Mouse (Mus musculus) Patski (cell line): ENCODE measurements around the gene Sarm1. TPM values are rescaled to one million over a fixed set of nuclear protein-coding genes. Genes with fewer than 3 reads are reported as not detected.
"Not testable (repeated sequence)": the region's sequence is repeated elsewhere in the genome, so short reads cannot be mapped to it uniquely, and the experiment has no call there.

Experiments used
- ATAC-seq: fragments of 100-300 bp; one replicate; pipeline ENCODE4 v1.8.0; 2021
- CTCF ChIA-PET: fragments of 350-600 bp; sonication (Branson Sonifier 250); formaldehyde crosslinking; loops from one replicate; lab custom pipeline; 2022; ENCODE audit warnings: inconsistent platforms; lab: Charles Lee
- POLR2A ChIA-PET: fragments of 350-600 bp; sonication (Branson Sonifier 250); formaldehyde crosslinking; loops from one replicate; lab custom pipeline; 2022; ENCODE audit warnings: antibody characterized with exemption, inconsistent platforms; lab: Charles Lee
- DNase-seq: peaks from one replicate; pipeline ENCODE4 v3.0.0-alpha.2; 2011; ENCODE audit warnings: low read depth, low spot score
- H3K27me3 ChIP-seq: fragments of 371-371 bp; one replicate; pipeline ENCODE4 v1.5.1; 2021
- CTCF ChIP-seq: fragments of 100-300 bp; IDR thresholded peaks from one replicate; pipeline ENCODE4 v1.5.1; 2021
- in situ Hi-C: fragments of 300-500 bp; cut with MboI; formaldehyde crosslinking; loops from 3 replicates; pipeline ENCODE4 v1.11.1; 2018; ENCODE audit warnings: low pct_unique_long_range_greater_than_20kb, mixed read lengths
- polyA plus RNA-seq: library from polyadenylated mRNA; unstranded; gene quantifications from one replicate; pipeline ENCODE4 v1.2.3, GENCODE M21; 2021

The Sarm1 gene
- 1.4 TPM for polyA plus RNA-seq

DNA sequence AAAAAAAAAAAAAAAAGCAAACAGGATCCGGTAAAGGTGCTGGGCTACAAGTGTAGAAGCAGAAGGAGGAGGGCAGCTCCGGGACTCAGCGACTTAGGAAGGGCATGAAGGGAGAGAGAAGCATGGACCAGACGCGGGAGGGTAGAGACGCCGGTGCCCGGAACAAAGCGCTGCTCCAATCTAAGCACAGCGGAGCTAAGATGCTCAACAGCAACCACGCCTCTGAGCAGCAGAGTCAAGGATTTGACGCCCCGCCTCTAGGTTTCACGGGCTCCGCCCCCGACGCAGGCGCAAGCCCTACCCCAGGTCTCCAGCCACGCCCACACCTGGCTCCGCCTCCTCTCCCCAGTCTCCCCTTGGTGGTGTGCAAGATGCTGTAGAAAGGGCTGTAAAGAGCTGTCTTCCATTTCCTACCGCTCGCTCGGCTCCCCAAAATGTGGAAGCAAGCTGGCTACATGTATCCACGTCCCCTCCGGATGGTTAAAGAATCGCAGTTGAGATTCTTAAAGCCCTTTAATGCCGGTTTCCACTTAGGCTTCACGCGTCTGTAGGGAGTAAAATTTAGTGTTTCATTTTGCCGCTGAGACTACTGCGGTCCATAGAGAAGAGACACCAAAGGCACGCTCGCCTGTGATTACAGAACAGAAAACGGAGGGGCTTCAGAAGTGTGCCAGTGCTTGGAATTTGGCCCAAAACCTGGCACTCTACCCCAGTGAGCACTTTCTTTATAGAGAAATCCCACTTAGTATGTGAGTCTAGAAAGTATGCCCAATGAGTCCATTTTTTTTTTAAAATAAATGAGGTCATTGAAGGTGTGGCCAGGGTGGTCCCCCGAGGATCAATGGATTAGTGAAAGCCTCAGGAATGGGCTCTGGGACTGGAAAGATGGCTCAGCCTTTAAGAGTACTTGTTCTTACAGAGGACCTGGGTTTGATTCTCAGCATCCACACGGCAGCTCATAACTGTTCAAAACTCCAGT lies at the start of gene Sarm1:
Gene Sarm1 (minus strand): TSS at position 211 of the 979 bp plus-strand sequence.
- DNase-seq: no peak
- in situ Hi-C loops: no loop called here
- H3K27me3 ChIP-seq: peaks cover 57% of the 10 kb centered on the region
- CTCF ChIA-PET: interaction anchor here (1.2 to 1.4 kb wide), 2 partner anchors 12 to 13 kb away, joined by 5 to 6 read pairs; no protein-coding TSS in a partner anchor
- POLR2A ChIA-PET: interaction anchor here (0.6 to 1.6 kb wide), 3 partner anchors 9 to 431 kb away, joined by 3 to 6 read pairs (median 5); partner anchors contain the start of gene Slc46a1
- ATAC-seq: peak; percentile 84
- no peak for TF ChIP-seq CTCF

DNA sequence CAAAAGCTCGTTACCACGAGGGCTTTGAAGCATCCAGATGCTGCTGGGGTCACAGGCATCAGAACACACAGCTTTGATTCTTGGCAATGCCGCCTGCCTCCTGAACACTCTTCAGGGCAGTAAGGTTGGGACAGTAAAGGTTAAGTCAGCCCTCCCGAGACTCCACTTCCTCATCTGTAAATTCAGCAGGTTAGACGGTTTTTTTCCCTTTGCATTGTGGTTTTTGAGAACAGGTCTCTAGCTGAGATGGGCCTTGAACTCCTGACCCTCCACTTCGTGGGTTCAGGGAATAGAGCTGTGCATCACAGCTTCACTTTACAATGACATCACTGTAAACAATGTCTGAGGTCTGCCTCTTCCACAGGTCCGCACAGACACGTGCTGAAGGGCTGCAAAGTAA lies 47.6 kb upstream of the Sarm1 start:
- H3K27me3 ChIP-seq: no peaks in the 10 kb centered on the region
- TF ChIP-seq CTCF: no peak
- DNase-seq (no peak), ATAC-seq (no peak)
- in situ Hi-C loops: no loop called here
- CTCF ChIA-PET: interaction anchor here (0.8 to 1.8 kb wide), 6 partner anchors 9 to 283 kb away, joined by 3 to 7 read pairs (median 3); partner anchors contain the start of gene Vtn
- POLR2A ChIA-PET: no interaction called here

DNA sequence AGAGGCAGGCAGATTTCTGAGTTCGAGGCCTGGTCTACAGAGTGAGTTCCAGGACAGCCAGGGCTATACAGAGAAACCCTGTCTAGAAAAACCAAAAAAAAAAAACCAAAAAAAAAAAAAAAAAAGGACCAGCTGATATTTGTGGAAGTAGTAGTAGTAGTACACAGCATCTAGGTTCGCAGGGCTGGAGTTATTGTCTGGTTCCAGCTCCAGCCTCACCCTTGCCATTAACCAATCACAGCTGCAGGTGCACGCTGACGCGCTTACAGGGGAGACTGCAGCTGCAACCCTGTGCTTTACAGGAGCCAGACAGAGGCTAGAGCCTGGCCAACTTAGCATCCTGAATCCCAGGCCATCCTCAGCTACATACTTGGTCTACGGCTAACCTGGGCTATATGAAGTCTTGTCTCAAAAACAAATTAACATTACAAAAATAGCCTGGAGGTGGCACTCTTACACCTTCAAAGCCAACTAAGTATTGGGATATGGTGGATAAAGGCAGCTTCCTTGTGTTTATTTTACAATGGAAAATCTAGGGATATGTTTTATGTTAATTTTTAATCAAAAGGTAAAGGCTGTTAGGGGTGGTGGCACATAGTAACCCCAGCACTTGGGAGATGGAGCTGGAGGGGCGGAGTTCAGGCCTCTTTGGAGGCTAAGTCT lies 47.0 kb upstream of the Sarm1 start:
- DNase-seq (no peak), ATAC-seq (no peak)
- ChIA-PET POLR2A (no interaction called here), CTCF (interaction anchor here (0.8 to 1.8 kb wide), 4 partner anchors 9 to 283 kb away, joined by 3 to 7 read pairs (median 3); no protein-coding TSS in a partner anchor)
- no peak for TF ChIP-seq CTCF
- in situ Hi-C loops: no loop called here
- H3K27me3 ChIP-seq: no peaks in the 10 kb centered on the region

DNA sequence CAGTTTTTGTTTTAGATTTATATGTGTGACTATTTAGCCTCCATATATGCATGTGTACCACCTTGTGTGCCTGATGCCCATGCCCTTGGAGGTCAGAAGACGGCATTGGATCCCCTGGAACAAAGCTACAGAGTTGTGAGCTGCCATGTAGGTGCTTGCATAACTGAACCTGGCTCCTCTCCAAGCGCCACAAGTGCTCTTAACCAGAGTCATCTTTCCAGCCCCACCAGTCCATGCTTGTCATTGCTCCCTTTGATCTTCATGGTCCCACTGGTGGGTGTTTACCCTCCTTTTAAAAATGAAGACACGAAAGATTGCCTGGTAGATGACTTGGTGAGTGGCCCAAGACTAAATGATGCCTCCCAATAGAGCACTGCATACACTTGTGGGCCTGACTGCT lies 42.8 kb upstream of the Sarm1 start:
- DNase-seq (no peak), ATAC-seq (no peak)
- TF ChIP-seq CTCF: no peak
- CTCF ChIA-PET: no interaction called here
- POLR2A ChIA-PET: interaction anchor here (1.6 kb wide), 1 partner anchor 16 kb away, joined by 3 read pairs; no protein-coding TSS in a partner anchor
- no peaks in the 10 kb centered on the region for H3K27me3 ChIP-seq
- in situ Hi-C loops: no loop called here

DNA sequence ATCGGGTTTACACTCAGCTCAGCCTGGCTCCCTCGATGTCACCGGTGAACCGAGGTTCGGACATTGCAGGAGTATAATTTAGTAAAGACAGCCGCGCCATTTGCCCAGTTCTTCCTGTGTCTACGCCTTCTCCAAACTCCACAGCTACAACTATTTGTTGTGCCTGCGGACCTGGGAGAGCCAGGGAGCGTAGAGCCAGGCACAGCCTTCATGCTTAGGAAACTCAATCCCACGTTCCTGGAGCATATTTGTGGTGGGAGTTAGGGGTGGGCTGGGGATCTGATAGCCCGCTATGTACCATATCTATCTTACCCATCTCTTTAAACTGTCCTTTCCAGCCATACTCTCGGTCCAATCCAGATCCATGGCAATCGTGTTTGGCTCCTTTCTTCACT lies 39.1 kb upstream of the Sarm1 start:
- H3K27me3 ChIP-seq: no peaks in the 10 kb centered on the region
- in situ Hi-C loops: no loop called here
- ATAC-seq (peak; percentile 7), DNase-seq (no peak)
- TF ChIP-seq CTCF: no peak
- ChIA-PET CTCF (no interaction called here), POLR2A (interaction anchor here (0.9 kb wide), 1 partner anchor 9 kb away, joined by 3 read pairs; no protein-coding TSS in a partner anchor)

DNA sequence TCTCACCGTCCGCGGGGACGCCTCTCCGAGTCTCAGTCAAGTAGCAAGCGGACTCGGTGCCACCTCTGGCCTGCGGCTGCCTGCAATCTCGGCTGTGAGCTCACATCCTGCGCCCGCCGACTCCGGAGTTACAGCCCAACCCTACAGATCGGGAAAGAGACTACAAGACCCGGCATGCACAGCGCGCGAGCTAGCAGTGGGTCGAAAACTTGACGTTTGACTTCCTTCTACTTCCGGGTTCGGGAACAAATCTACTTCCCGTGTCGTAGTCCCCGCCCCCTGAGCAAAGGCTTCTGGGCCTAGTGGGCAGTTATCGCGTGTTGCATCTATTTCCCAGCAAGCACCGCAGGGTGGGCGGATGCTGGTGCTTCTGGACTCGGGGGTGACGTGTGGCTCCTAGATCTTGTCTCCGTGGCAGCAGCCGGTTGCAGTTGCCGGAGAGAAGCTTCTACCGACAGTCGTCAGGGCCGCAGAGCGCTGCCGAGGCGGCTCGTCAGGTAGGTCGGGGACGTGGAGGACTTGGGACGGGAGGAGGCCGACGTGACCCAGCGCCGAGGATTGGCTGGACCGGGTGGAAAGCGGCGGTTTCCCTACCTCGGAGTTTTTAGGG lies 38.6 kb upstream of the Sarm1 start, which contains the start of the genes Tnfaip1 and Ift20:
Gene Tnfaip1 (minus strand): TSS at position 253 of the 610 bp plus-strand sequence.
Gene Ift20 (plus strand): TSS at position 282 of the 610 bp plus-strand sequence.
- no peak for TF ChIP-seq CTCF
- H3K27me3 ChIP-seq: no peaks in the 10 kb centered on the region
- in situ Hi-C loops: no loop called here
- ATAC-seq (peak; percentile 92), DNase-seq (peak; percentile 94)
- CTCF ChIA-PET: interaction anchor here (1.6 to 1.7 kb wide), 2 partner anchors 11 to 14 kb away, joined by 6 to 10 read pairs; no protein-coding TSS in a partner anchor
- POLR2A ChIA-PET: interaction anchor here (0.9 kb wide), 1 partner anchor 10 kb away, joined by 3 read pairs; no protein-coding TSS in a partner anchor

DNA sequence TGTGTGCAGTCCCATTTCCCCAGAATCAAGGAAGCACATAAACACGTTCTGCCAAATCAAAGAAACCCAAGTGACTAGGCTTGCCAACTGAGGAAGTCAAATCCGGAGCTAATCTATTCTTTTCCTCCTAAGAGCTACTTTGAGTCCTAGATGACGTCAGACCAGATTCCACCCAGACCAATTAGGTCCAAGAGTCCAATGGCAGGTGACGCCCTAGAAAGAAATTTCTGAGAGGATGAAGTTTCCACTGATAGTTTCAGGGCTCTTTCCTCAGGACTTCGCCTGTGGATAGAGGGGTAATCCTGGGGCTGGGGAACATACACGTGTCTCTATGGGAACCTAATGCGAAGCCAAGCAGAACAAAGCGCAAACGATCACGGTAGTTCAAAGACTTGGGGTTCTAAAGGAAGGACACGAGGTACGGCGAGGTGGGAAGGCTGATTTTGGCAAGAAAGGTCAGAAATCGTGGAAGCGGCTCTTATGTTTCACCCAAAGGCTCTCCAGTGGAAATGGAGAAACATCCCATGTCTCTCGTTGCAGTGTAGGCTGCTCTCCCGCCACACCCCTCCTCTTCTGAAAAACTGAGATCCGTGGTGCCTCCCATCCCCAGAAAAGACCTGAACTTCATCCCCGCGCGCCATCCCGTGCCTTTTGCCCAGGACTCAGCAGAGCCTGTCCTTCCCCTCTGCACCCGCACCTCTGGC lies 38.0 kb upstream of the Sarm1 start:
- no peaks in the 10 kb centered on the region for H3K27me3 ChIP-seq
- CTCF ChIA-PET: interaction anchor here (1.3 to 1.7 kb wide), 3 partner anchors 11 to 136 kb away, joined by 4 to 10 read pairs (median 6); no protein-coding TSS in a partner anchor
- DNase-seq: no peak
- POLR2A ChIA-PET: no interaction called here
- TF ChIP-seq CTCF: no peak
- no peak for ATAC-seq
- in situ Hi-C loops: no loop called here

DNA sequence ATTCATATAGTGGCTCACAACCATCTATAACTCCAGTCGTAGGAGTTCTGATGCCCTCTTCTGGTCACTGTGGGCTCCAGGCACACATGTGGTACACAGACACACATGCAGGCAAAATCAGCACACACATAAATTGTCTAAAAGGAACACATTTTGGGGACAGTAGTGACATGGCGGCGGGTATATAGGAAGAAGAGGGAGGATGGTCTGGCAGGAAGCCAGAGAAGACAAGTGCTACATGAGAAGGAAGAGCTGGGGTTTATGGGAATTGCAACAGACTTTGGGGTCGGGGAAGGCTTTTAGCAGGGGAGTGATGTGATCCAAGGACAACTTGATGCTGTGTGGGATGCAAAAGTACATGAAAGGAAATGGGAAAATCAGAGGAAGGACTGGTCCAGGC lies 37.0 kb upstream of the Sarm1 start:
- no peak for TF ChIP-seq CTCF
- no peak for ATAC-seq
- ChIA-PET POLR2A (no interaction called here), CTCF (interaction anchor here (1.3 to 1.7 kb wide), 3 partner anchors 10 to 135 kb away, joined by 4 to 10 read pairs (median 6); no protein-coding TSS in a partner anchor)
- in situ Hi-C loops: no loop called here
- no peaks in the 10 kb centered on the region for H3K27me3 ChIP-seq
- DNase-seq: no peak

DNA sequence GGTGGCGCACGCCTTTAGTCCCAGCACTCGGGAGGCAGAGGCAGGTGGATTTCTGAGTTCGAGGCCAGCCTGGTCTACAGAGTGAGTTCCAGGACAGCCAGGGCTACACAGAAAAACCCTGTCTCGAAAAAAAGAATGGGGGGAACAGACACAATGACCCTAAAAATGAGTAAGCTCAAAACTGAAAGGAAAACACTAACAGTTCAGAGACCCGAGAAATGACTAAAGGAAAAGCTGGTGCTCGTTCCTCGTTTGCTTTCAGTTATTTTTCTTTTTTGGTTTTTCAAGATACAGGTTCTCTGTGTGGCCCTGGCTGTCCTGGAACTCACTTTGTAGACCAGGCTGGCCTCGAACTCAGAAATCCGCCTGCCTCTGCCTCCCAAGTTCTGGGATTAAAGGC lies 34.0 kb upstream of the Sarm1 start:
- ATAC-seq, H3K27me3 ChIP-seq, in situ Hi-C loops, DNase-seq, CTCF ChIA-PET, POLR2A ChIA-PET: not testable (repeated sequence)
